Mouse (Mus musculus) fat pad, adult 2 months (tissue): ENCODE measurements at regions not wholly inside any gene's neighbourhood (a gene's known extent, or its start where the extent isn't known, plus 50 kb on each side); places are given as distances from the start of the nearest gene placed in this dataset.

Experiments used
- DNase-seq: peaks from one replicate; pipeline ENCODE4 v3.0.0-alpha.2; 2011; ENCODE audit warnings: low read depth, low spot score; ENCODE audit errors: extremely low read depth

DNA sequence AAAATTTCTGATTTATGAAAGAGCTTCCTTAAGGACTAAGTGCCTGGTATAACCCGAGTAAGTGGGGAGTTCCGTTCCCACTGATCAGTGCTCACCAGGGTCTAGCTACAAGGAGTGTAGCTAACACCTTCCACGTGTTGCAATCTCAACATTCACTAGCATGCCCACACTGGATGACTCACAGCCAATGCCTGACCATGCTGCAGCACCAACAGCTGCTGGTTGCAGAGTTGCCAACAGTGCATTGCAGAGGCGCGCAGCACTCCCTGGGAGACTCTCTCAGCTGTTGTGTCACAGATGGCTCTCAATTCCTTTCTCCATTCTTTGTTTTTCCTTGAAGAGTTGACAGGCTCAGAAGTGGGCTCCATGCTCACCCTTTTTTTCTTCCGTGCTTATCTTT, 787.5 kb upstream of the Tenm3 start:
- DNase-seq, result no peak

GRCm38 (mm10) chr8:49627966-49628495, 784.3 kb upstream of the Tenm3 start:
- no peak for DNase-seq

GRCm38 (mm10) chr8:49595501-49595900, 751.8 kb upstream of the Tenm3 start:
- no peak for DNase-seq

- no peak for DNase-seq
These were observed 723.7 kb upstream of the Tenm3 start for GRCm38 (mm10) chr8:49567423-49567822.

DNA sequence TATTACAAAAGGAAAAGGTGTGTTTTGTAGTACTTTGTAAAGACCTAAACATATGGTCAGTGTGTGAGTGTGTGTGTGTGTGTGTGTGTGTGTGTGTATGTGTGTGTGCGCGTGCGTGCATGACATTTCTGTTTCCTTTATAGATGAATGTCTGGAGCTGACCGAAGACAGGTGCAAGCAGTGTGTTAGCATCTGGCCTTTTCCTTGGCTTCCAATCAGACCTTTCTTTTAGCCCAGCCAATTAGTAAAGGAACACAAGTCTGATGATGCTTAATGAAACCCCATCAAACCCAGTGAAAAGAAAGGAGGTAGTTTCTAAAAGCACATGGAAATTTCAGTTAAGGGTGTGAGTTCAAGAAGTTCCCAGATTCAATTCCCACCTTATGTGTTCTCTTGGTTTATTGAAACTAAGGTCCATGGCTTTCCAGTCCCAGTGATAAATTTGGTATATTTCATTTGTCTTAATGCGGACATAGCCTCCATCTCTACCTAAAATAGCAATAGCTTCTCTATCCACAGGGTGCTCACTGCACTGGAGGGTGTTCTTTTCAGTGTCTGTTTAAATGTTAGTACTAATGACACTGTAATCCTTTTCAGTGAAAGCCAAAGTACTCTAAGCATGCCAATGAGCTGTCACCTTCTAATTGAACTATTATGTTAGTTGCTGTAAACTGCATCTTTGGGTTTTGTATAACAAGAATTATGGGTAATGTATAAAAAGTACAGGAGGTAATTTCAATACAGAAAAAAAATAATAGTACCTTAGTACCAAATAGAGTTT, 719.9 kb upstream of the Tenm3 start:
- DNase-seq, result no peak

- no peak for DNase-seq
These were observed 719.2 kb upstream of the Tenm3 start for GRCm38 (mm10) chr8:49562976-49563375.

GRCm38 (mm10) chr8:49555724-49556457, 712.1 kb upstream of the Tenm3 start:
- no peak for DNase-seq

DNA sequence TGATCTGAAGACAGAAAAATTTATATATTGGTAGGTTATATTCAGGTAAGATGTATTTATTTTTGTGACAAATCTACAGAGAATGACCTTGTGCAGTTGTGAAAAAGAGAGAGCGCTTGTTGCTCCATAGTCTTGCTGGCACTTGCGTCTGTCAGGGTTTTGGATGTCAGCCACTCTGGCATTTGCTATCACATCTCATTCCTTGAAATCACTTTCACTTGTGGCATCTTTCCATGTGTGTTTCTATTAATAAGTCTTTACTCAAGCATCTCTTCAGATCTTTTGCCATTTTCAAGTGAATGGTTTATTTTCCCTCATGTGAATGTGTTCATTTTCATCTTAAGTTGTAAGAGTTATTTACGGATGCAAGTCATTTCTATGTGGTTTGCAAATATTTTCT, 709.4 kb upstream of the Tenm3 start:
- no peak for DNase-seq

- DNase-seq, result no peak
These were observed 699.6 kb upstream of the Tenm3 start for GRCm38 (mm10) chr8:49543321-49543720.

DNA sequence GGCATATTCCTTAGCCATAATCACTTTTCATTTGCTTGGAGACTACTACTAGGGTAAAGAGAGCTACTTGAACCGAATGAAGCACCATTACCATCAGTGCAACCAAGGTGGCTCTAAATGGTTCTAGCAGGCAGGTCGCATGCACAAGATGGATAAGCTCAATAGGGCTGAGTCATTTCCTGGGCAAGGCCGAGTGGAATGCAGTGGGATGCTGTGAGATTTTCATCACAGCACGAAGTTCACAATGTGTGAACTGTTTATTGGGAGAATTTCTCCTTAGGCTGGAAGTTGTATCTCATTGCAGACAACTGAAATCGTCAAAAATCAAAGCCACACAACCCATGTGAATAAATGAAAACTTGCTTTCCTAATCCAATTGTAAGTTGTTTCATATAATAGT, 697.6 kb upstream of the Tenm3 start:
- no peak for DNase-seq

GRCm38 (mm10) chr8:49533412-49534351, 689.9 kb upstream of the Tenm3 start:
- no peak for DNase-seq

DNA sequence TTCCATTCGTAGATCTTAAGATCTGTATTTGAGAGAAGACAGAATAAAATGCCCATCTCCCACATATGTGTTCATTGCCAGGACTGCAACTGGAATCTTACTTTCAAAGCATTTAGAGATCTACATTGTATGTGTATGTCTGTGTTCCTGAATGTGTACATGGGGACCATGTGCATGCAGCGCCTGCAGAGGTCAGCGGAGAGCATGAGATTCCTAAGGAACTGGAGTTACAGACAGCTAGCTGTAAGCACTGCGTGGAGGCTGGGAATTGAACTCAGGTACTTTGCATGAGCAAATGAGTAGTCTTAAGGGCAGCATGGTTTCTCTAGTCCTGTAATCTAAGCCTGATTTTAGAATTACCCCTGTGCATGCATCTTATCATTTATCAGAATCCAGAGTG, 685.5 kb upstream of the Tenm3 start:
- no peak for DNase-seq

- no peak for DNase-seq
These were observed 649.2 kb upstream of the Tenm3 start for GRCm38 (mm10) chr8:49492906-49493305.

DNA sequence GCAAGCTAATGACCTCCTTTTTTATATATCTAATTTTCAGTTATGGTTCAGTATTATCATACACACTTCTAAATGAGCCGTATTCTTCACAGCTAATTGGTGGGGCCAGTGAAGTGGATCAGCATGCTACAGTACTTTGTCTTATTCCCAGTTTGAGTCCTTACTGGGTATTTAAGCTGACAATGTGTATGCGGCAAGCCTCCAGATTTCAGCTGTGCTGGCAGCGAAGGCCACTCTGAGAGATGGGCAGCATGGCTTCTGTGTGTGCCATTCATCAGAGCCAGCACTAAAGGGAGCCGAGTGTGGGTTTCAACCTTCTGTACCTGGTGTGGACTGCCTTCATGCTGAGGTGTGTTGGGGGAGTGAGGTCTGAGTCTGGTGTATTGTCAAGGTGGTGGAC, 641.5 kb upstream of the Tenm3 start:
- no peak for DNase-seq

DNA sequence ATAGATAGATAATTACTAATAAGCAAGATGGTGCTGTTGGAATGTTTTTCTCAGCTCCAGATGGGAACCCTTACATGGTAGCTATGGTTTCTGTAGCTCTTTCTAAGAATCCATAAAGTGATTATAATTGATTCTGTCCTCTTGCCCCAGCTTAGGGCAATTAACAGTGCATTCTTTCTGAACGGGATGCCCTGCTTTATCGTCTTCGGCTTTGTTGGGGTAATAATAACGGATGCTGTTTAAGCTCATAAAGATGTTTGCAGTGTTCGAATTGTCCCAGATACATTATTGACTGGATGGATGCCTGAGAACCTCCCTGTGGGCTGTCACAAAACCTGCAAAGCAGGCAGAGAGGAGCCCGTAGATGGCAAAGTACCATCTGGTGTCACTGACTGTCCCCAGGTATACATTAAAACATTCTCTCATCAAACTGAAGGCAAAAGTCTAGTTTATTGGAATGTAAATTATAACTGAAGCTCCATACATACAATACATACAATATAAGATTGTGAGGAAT, 637.8 kb upstream of the Tenm3 start:
- DNase-seq, result no peak

DNA sequence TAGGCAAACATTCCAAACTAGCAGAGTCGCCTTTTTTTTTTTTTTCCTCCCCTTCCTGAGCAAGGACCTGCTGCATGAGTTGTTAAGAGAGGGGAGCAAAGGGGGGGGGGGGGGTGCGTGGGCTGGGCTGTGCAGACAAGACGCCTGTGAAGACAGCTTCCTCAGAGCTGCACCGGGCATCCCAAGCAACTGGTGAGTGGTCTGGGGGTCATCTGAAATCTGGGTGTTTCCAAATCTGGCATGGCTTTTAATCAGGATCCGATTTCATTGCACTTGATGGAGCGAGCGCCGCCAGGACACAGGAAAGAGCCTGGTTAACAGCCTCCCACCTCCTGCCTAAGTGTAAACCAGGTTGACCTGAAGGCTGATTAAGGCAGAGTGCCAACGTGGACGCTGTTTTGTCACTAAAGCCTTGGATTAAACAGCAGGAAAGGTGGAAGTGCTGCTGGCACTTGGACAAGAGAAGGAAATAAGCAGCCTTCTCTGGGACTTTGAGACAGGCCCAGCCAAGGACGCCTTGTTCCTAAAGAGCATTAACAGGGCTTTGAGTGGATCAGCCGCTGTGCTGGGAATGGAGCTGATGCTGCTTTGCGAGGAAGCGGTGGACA, 622.3 kb upstream of the Tenm3 start:
- peak; percentile 11 for DNase-seq

DNA sequence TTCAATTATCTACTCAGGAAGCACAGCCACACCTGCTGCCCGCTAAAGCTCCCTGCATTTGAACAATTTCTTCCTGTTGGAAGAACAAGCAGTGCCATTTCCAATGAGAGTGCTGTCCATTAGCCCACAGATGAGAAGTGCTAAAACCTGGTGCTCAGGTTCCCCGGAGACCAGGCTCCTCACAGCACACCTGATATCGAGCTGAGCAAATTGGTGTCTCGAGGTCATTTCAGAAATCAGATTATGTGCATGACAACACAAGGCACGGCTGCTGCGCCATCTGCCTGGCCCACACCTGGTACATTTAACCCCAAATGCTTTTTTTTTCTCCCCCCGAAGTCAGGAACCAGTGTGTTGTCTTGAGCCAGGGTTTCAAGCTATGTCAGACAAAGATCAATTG, 621.3 kb upstream of the Tenm3 start:
- DNase-seq, result no peak

- DNase-seq, result no peak
These were observed 618.9 kb upstream of the Tenm3 start for GRCm38 (mm10) chr8:49462602-49463001.

- no peak for DNase-seq
These were observed 618.1 kb upstream of the Tenm3 start for GRCm38 (mm10) chr8:49461724-49462473.

DNA sequence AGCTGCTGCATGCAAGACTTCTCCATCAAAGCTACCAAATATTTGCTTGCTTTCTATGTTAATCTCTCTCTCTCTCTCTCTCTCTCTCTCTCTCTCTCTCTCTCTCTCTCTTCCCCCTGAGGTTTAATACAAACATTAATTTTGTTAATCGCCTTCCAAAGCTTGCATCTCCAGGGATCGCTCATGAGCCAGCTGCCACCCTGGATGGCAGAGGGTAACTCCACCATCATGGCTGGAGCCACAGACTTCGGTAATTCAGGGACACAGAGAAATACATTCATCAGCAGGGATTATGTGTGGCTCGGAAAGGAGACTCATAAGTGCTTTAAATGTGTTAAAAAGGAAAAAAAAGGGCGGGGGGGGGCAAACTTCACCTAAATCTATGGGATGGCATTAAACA, 601.7 kb upstream of the Tenm3 start:
- DNase-seq, result no peak
